Mouse (Mus musculus) liver, adult 2 months (tissue): ENCODE measurements around the gene Gm8369. TPM values are rescaled to one million over a fixed set of nuclear protein-coding genes. Genes with fewer than 3 reads are reported as not detected.
"Not testable (repeated sequence)": the region's sequence is repeated elsewhere in the genome, so short reads cannot be mapped to it uniquely, and the experiment has no call there.

ENCODE experiments used
- DNase-seq: peaks from one replicate; pipeline ENCODE4 v3.0.0-alpha.2; 2011; ENCODE audit warnings: low read depth, low spot score; ENCODE audit errors: extremely low read depth
- H3K27ac ChIP-seq: fragments of 200-500 bp; replicated peaks from 2 replicates; pipeline ENCODE4 v1.5.1; 2012; ENCODE audit warnings: low read depth, mild to moderate bottlenecking, control low read depth, inconsistent platforms, low read length; ENCODE audit not compliant: insufficient read depth
- H3K27me3 ChIP-seq: fragments of 200-500 bp; 2 replicates; pipeline ENCODE4 v1.6.1; 2012; ENCODE audit warnings: mild to moderate bottlenecking, moderate library complexity, low read length, inconsistent platforms; ENCODE audit not compliant: control insufficient read depth, insufficient read depth
- H3K36me3 ChIP-seq: fragments of 200-500 bp; 2 replicates; pipeline ENCODE4 v1.6.1; 2012; ENCODE audit warnings: low read length, inconsistent platforms; ENCODE audit not compliant: control insufficient read depth, insufficient read depth
- H3K4me1 ChIP-seq: fragments of 200-500 bp; 2 replicates; pipeline ENCODE4 v1.6.1; 2011; ENCODE audit warnings: low read length; ENCODE audit not compliant: control insufficient read depth, insufficient read depth
- H3K4me3 ChIP-seq: fragments of 200-500 bp; 2 replicates; pipeline ENCODE4 v1.5.1; 2011; ENCODE audit warnings: low read depth, mild to moderate bottlenecking, control low read depth, low read length, moderate library complexity; ENCODE audit not compliant: insufficient read depth
- H3K79me2 ChIP-seq: fragments of 200-500 bp; 2 replicates; pipeline ENCODE4 v1.6.1; 2012; ENCODE audit warnings: inconsistent platforms, mild to moderate bottlenecking, low read length, moderate library complexity; ENCODE audit not compliant: control insufficient read depth, insufficient read depth
- H3K9ac ChIP-seq: fragments of 200-500 bp; 2 replicates; pipeline ENCODE4 v1.6.1; 2012; ENCODE audit warnings: low read depth, mild to moderate bottlenecking, control low read depth, inconsistent platforms, low read length
- CTCF ChIP-seq: fragments of 200-500 bp; IDR thresholded peaks from 2 replicates; pipeline ENCODE4 v1.5.1; 2011; ENCODE audit warnings: low read depth, low read length, control low read depth
- POLR2A ChIP-seq: fragments of 200-500 bp; IDR thresholded peaks from 2 replicates; pipeline ENCODE4 v1.6.1; 2011; ENCODE audit warnings: low read length, control low read depth; ENCODE audit not compliant: insufficient read depth; ENCODE audit errors: extremely low read depth
- WGBS: fragments of 180-500 bp; shearing (Covaris S2); methylation state at CpG from one replicate; pipeline ENCODE4 v1.1.7; 2018; 5-methylcytosine and 5-hydroxymethylcytosine counted together
- polyA plus RNA-seq: library from polyadenylated mRNA; depleted of rRNA; stranded (reverse); fragments of >200 nt; gene quantifications from 2 replicates; pipeline ENCODE4 v1.2.3, GENCODE M21; 2012
- total RNA-seq: library from RNA; depleted of rRNA; stranded (reverse); fragments of >200 nt; gene quantifications from 2 replicates; pipeline ENCODE4 v1.2.3, GENCODE M21; 2014

Gm8369 gene
- total and polyA plus RNA-seq, 2 experiments, result 0.48 to 1.4 TPM

DNA sequence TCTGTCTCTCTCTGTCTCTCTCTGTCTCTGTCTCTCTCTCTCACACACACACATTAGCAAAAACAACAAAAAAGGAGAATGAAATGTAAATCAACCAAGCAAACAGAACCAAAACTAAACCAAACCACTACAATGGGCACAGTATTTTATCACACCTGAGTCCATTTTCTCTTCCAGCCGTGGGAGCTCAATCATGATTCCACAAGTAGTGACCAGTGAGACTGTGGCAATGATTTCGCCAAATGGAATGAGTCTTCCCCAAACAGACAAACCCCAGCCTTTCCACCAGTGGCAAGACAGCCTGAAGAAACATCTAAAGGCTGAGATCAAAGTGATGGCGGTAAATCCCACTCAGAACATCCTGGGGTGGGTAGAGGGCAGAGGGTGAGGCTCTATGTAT is 34.4 kb downstream of the Gm8369 start:
- no peak for DNase-seq
- WGBS, result 91% methylated on average over 3 of the region's 3 CpGs
- Histone ChIP-seq H3K36me3 (no peaks in the 10 kb centered on the region), H3K4me1 (peaks cover 6% of the 10 kb centered on the region; the same call in 1 of the 2 replicates), H3K27ac (no peak overlapping the region), H3K27me3 (no peaks in the 10 kb centered on the region), H3K4me3 (no peak overlapping the region), H3K9ac (no peak overlapping the region), H3K79me2 (no peaks in the 10 kb centered on the region)
- TF ChIP-seq POLR2A (no peak), CTCF (no peak)

DNA sequence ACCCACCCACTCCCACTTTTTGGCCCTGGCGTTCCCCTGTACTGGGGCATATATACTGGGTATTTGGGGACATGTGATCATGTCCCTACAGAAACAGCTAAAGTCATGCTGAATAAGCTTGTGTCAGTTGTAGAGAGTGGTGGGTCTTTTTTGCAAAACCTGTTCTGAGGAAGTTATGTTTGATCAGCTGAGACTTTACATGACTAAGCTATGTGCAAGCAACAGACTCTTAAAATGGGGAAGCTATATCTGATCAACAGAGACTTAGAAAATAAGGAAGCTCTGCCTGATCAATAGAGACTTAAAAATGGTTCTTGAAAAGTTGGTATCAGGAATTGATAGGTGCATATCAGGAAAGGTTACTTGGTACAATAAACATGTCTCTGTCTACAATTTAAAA is 47.7 kb downstream of the Gm8369 start:
- Histone ChIP-seq H3K4me1 (no peaks in the 10 kb centered on the region), H3K36me3 (no peaks in the 10 kb centered on the region), H3K27ac (no peak overlapping the region), H3K79me2 (no peaks in the 10 kb centered on the region), H3K4me3 (no peak overlapping the region), H3K9ac (no peak overlapping the region), H3K27me3 (no peaks in the 10 kb centered on the region)
- TF ChIP-seq POLR2A (no peak), CTCF (no peak)
- DNase-seq, result no peak
- WGBS, result 100% methylated on average over 1 of the region's 1 CpGs

DNA sequence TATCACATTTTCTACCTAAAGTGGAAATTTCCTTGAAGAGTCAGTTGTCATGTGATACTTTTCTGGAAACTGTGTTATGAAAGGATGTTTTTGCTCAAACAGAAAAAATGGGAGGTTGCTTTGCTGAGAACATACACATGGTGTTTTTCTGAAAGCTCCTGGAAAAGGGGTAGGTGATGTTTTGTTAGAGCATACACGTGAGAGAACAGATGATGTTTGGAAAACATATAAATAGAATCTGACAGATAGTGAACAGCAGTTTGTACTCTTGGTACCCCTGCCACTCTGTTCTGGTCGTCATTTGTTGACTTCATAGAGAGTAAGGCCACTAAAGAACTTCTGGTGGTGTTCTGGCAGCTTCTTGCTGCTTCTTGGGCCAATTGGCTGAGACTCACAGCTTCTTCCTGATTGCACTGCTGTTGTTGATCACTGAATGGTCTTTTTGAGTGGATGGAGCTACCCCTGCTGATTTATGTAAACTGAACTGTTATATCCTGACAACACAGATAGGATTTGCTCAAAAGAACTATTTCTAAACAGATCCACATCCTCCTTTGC is 48.2 kb downstream of the Gm8369 start:
- no peak overlapping the region for H3K27ac ChIP-seq
- no peaks in the 10 kb centered on the region for H3K79me2 ChIP-seq
- no peaks in the 10 kb centered on the region for H3K36me3 ChIP-seq
- H3K4me3 ChIP-seq, result no peak overlapping the region
- H3K9ac ChIP-seq, result no peak overlapping the region
- no peaks in the 10 kb centered on the region for H3K27me3 ChIP-seq
- peak; percentile 36 for DNase-seq
- 70% methylated on average over 2 of the region's 2 CpGs for WGBS
- H3K4me1 ChIP-seq, result no peaks in the 10 kb centered on the region
- TF ChIP-seq CTCF (no peak), POLR2A (no peak)

DNA sequence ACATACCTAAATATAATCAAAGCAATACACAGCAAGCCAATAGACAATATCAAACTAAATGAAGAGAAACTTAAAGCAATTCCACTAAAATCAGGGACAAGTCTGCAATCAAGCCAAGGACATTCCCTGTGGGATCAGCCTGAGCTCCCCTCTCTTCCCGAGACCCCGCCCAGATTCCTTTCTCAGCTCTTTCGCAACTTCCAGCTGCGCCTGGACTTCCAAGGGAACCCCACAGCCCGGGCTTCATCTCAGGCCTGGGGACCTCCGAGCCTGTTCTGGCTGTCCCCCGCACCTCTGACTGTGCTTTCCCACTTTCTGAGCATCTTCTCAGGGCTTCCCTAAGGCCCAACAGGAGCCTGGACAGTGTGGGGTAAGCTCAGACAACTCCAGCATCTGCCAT is 50.9 kb downstream of the Gm8369 start, which contains the start of gene Ms4a4d:
Gene Ms4a4d (plus strand): TSS at position 209 of the 400 bp plus-strand sequence.
- no peaks in the 10 kb centered on the region for H3K4me1 ChIP-seq
- peak within 1 kb of the TSS; percentile 24 for H3K4me3 ChIP-seq
- H3K27ac ChIP-seq, result peak within 1 kb of the TSS; percentile 17; the same call in 1 of the 2 replicates
- H3K36me3 ChIP-seq, result no peaks in the 10 kb centered on the region
- 23% methylated on average over 7 of the region's 7 CpGs for WGBS
- TF ChIP-seq POLR2A, result no peak
- no peak for TF ChIP-seq CTCF
- peak within 1 kb of the TSS; percentile 4; the same call in 1 of the 2 replicates for H3K9ac ChIP-seq
- no peak for DNase-seq
- H3K27me3 ChIP-seq, result no peaks in the 10 kb centered on the region
- H3K79me2 ChIP-seq, result no peaks in the 10 kb centered on the region

DNA sequence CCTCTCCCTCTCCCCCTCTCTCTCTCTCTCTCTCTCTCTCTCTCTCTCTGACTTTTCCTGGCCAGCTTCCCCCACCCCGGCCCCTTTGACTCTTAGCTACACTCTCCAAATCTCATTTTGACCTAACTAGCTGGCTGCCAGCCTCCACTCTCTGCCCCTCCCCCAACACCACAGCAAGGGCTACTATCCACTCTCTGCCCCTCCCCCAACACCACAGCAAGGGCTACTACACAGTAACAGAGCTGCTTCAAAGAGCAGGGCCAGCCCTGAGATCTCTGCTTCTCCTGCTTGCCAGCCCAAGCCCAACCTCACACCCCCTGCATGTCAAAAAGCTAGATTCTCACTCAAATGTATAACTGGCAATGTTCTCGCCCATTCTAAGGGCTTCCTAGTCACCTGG is 51.6 kb downstream of the Gm8369 start:
- no peak for DNase-seq
- Histone ChIP-seq H3K79me2 (no peaks in the 10 kb centered on the region), H3K9ac (no peak overlapping the region), H3K27me3 (no peaks in the 10 kb centered on the region), H3K4me1 (no peaks in the 10 kb centered on the region), H3K4me3 (no peak overlapping the region), H3K27ac (no peak overlapping the region), H3K36me3 (no peaks in the 10 kb centered on the region)
- 51% methylated on average over 2 of the region's 2 CpGs for WGBS
- no peak for TF ChIP-seq CTCF
- TF ChIP-seq POLR2A, result no peak

DNA sequence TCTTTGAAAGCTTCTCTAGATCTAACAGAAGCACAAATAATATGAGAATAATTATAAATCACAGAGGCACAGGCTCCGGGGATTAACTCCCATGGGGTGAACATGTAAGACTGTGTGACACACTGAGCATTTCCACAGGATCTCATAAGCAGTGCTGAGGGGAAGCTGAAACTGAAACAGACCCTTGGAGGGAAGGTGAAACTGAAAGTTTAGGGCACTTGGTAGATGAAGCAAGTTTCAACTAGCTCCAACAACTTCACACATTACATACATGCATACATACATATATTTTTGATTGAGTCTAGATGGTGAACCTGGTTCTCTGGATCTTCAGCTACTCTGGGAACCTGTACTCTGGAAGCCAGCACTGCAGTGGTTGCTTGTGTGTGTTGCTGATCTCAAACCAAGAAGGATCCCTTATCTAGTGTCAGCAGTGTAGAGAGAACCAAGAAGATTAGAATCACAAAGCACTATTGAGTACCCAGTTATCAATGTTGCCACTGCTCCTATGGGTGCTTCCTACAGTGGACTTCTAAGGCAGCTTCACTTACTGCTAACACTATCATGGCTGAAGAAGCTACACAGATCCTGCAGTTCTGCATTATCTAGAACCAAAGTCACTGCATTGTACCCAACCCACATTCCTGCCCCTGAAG is 54.6 kb downstream of the Gm8369 start:
- peak; percentile 35 for DNase-seq
- not testable (repeated sequence) for H3K36me3 ChIP-seq, H3K9ac ChIP-seq, H3K4me3 ChIP-seq, H3K27ac ChIP-seq, H3K27me3 ChIP-seq, H3K4me1 ChIP-seq, H3K79me2 ChIP-seq
- WGBS, result 88% methylated on average over 1 of the region's 1 CpGs

DNA sequence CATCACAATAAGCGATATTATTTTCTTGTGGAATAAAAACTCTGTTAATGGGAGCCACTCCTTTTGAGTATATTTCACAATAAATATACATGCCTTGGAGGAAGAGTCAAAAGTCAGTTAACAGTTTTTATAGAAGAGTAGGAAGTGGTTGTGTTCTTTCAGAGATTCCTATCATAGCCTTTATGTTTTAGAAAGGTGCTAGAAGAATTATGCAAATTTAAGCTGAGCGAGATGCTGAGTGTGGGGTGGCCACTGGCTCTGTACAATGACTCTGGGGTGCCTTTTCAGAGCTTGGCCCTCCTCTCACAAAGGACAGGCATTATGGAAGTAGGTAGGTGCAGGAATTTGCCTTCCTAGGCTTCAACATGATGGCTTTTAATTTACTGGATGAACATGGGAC is 58.6 kb downstream of the Gm8369 start:
- H3K9ac ChIP-seq, H3K36me3 ChIP-seq, H3K4me1 ChIP-seq, H3K4me3 ChIP-seq, H3K27ac ChIP-seq, DNase-seq, H3K27me3 ChIP-seq, H3K79me2 ChIP-seq: not testable (repeated sequence)
- WGBS, result 81% methylated on average over 2 of the region's 2 CpGs
